Mouse (Mus musculus): ENCODE measurements around the gene Fbxo36. TPM values are rescaled to one million over a fixed set of nuclear protein-coding genes. Genes with fewer than 3 reads are reported as not detected.

Fbxo36 gene
- polyA plus RNA-seq, 1 experiment from 2014 or later: 13.0 TPM

DNA sequence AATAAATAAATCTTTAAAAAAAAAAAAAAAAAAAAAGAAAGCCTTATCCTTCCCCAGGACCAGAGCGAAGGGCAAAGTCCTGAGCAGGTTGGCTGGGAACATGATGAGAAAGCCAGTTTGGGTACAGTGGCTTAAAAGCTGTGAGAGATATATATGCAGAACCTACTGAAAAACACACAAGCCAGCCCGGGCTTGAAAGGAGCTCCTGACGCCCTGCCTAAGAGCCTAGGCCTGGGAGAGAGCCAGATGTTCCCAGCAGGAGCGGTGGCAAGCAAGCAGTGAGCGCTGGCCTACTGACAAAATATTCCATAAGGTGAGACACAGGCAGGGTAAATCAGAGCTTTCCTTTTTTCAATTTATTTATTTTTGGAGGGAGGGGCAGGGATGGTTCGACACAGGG is 26.6 kb downstream of the Fbxo36 start:
- no peak overlapping the region for H3K27ac ChIP-seq (ENCODE audit: low read depth, low read length)
- H3K9ac ChIP-seq (ENCODE audit: low read depth, low read length): no peak overlapping the region
- no peak overlapping the region for H3K4me3 ChIP-seq (ENCODE audit: low read depth, low read length)
- ATAC-seq (ENCODE audit: low FRiP score) (no peak), DNase-seq (ENCODE audit: low spot score) (no peak)
- H3K4me1 ChIP-seq (replicated peaks; ENCODE audit: control insufficient read depth, insufficient read depth, low read length): no peaks in the 10 kb centered on the region
- H3K27me3 ChIP-seq (ENCODE audit: control insufficient read depth, insufficient read depth, low read length): no peaks in the 10 kb centered on the region
- H3K4me2 ChIP-seq (replicated peaks; ENCODE audit: low read depth, low read length): no peak overlapping the region
- 88% methylated on average over 6 of the region's 6 CpGs for WGBS
- no peaks in the 10 kb centered on the region for H3K9me3 ChIP-seq (ENCODE audit: control insufficient read depth, low read length)
- H3K36me3 ChIP-seq (ENCODE audit: control insufficient read depth, insufficient read depth, low read length): no peaks in the 10 kb centered on the region

DNA sequence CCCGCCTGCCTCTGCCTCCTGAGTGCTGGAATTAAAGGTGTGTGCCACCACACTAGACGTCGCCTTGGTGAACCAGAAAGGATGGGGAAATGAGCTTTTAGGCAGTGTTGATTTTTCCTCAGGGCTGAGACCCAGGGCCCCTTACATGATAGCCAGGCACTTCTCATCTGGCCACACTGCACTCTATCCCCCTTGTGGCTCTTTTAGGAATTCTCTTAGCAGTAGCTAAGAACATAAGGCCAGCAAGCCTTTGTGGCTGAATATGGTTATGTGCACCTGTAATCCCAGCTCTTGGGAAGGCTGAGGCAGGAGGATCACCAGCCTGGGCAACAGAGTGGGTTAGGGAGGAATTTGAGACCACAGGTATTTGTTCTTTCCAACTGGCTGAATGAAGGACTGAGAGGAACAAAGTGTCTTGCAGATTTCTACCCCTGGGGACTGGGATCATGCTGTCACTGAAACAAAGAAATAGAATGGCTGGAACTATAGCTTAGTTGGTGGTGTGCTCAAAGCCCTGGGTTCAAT is 27.1 kb downstream of the Fbxo36 start:
- Histone ChIP-seq H3K4me2 (replicated peaks; ENCODE audit: low read depth, low read length) (no peak overlapping the region), H3K27me3 (ENCODE audit: control insufficient read depth, insufficient read depth, low read length) (no peaks in the 10 kb centered on the region), H3K4me3 (ENCODE audit: low read depth, low read length) (no peak overlapping the region), H3K4me1 (replicated peaks; ENCODE audit: control insufficient read depth, insufficient read depth, low read length) (no peaks in the 10 kb centered on the region), H3K27ac (ENCODE audit: low read depth, low read length) (no peak overlapping the region), H3K36me3 (ENCODE audit: control insufficient read depth, insufficient read depth, low read length) (no peaks in the 10 kb centered on the region), H3K9me3 (ENCODE audit: control insufficient read depth, low read length) (no peaks in the 10 kb centered on the region), H3K9ac (ENCODE audit: low read depth, low read length) (no peak overlapping the region)
- ATAC-seq (ENCODE audit: low FRiP score) (no peak), DNase-seq (ENCODE audit: low spot score) (no peak)
- 93% methylated on average over 3 of the region's 3 CpGs for WGBS

DNA sequence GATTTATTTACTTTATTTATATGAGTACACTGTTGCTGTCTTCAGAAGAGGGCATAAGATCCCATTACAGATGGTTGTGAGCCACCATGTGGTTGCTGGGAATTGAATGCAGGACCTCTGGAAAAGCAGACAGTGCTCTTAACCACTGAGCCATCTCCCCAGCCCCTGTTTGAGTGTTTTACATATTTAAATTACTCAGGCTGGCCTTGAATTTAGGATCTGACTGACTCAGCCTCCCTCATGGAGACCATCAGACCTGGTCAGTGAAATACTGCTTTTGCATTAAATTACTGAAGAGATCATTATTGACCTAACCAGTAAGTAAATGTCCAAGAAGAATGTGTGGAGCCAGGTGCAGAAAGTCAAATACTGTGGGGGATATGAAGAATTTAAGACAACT is 28.7 kb downstream of the Fbxo36 start:
- no peak for ATAC-seq (ENCODE audit: low FRiP score)
- Histone ChIP-seq H3K9ac (ENCODE audit: low read depth, low read length) (no peak overlapping the region), H3K4me2 (replicated peaks; ENCODE audit: low read depth, low read length) (no peak overlapping the region), H3K27ac (ENCODE audit: low read depth, low read length) (no peak overlapping the region), H3K9me3 (ENCODE audit: control insufficient read depth, low read length) (no peaks in the 10 kb centered on the region), H3K36me3 (ENCODE audit: control insufficient read depth, insufficient read depth, low read length) (no peaks in the 10 kb centered on the region), H3K27me3 (ENCODE audit: control insufficient read depth, insufficient read depth, low read length) (no peaks in the 10 kb centered on the region), H3K4me3 (ENCODE audit: low read depth, low read length) (no peak overlapping the region), H3K4me1 (replicated peaks; ENCODE audit: control insufficient read depth, insufficient read depth, low read length) (no peaks in the 10 kb centered on the region)
- no peak for DNase-seq (ENCODE audit: low spot score)

DNA sequence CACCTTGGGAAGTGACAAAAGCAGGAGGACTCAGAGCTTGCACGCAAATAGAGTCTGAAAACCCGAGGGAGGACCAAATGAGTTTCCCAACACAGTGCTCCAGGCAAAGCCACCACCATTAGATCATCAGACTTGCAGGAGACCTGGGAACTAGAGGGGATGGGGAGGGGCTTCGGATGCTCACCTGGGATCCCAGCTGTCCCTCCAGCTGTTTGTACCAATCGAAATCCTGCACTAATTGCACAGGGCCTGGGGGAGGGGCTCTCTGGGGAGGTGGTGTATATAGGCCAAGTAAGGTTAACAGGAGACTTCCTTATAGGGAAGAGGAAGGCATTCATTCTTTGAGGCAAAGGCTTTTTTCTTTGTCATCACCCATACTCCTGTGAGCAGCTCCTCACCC is 29.2 kb downstream of the Fbxo36 start:
- Histone ChIP-seq H3K4me1 (replicated peaks; ENCODE audit: control insufficient read depth, insufficient read depth, low read length) (no peaks in the 10 kb centered on the region), H3K27me3 (ENCODE audit: control insufficient read depth, insufficient read depth, low read length) (no peaks in the 10 kb centered on the region), H3K27ac (ENCODE audit: low read depth, low read length) (no peak overlapping the region), H3K9ac (ENCODE audit: low read depth, low read length) (no peak overlapping the region), H3K4me3 (ENCODE audit: low read depth, low read length) (no peak overlapping the region), H3K4me2 (replicated peaks; ENCODE audit: low read depth, low read length) (no peak overlapping the region), H3K36me3 (ENCODE audit: control insufficient read depth, insufficient read depth, low read length) (no peaks in the 10 kb centered on the region), H3K9me3 (ENCODE audit: control insufficient read depth, low read length) (no peaks in the 10 kb centered on the region)
- DNase-seq (ENCODE audit: low spot score) (no peak), ATAC-seq (ENCODE audit: low FRiP score) (no peak)
- 78% methylated on average over 4 of the region's 4 CpGs for WGBS

DNA sequence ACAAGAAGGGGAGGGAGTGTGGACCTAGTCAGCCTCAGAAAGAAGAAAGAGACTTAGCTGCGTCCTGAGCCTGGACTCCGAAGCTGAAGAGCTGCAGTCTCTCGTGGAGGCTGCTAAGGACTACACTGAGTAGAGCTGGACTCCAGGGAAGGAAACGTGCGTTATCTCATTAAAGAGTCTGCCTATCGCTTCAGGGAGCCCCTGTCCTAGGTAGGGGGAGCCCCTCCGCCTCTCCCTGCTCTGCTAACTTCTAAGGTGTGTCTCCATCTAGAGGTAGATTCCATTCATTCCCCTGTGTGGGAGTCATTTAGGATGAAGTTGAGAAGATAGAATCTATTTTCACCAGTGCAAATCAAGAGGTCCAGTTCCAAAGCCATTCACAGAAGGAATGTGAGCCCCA is 29.9 kb downstream of the Fbxo36 start:
- WGBS: 61% methylated on average over 7 of the region's 7 CpGs
- Histone ChIP-seq H3K27me3 (ENCODE audit: control insufficient read depth, insufficient read depth, low read length) (no peaks in the 10 kb centered on the region), H3K4me3 (ENCODE audit: low read depth, low read length) (no peak overlapping the region), H3K9ac (ENCODE audit: low read depth, low read length) (no peak overlapping the region), H3K27ac (ENCODE audit: low read depth, low read length) (no peak overlapping the region), H3K9me3 (ENCODE audit: control insufficient read depth, low read length) (no peaks in the 10 kb centered on the region), H3K4me1 (replicated peaks; ENCODE audit: control insufficient read depth, insufficient read depth, low read length) (no peaks in the 10 kb centered on the region), H3K36me3 (ENCODE audit: control insufficient read depth, insufficient read depth, low read length) (no peaks in the 10 kb centered on the region), H3K4me2 (replicated peaks; ENCODE audit: low read depth, low read length) (no peak overlapping the region)
- no peak for DNase-seq (ENCODE audit: low spot score)
- no peak for ATAC-seq (ENCODE audit: low FRiP score)

DNA sequence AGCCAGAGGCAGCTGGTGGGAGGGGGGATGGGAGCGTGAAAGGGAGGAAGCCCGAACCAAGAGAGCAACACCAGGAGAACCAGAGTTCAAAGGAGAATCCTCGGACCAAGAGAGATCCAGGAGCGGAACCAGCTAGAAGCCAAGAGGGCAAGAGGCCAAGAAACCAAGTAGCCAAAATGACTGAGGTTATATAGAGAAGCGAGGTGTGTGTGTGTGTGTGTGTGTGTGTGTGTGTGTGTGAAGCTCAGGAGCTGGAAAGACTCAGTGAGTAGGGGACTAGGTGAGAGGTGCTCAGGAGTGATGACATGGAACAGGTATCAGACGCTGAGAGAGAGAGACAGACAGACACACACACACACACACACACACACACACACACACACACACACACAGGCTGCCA is 31.5 kb downstream of the Fbxo36 start:
- no peak overlapping the region for H3K4me3 ChIP-seq (ENCODE audit: low read depth, low read length)
- no peaks in the 10 kb centered on the region for H3K27me3 ChIP-seq (ENCODE audit: control insufficient read depth, insufficient read depth, low read length)
- WGBS: 63% methylated on average over 6 of the region's 6 CpGs
- no peaks in the 10 kb centered on the region for H3K9me3 ChIP-seq (ENCODE audit: control insufficient read depth, low read length)
- no peak overlapping the region for H3K4me2 ChIP-seq (replicated peaks; ENCODE audit: low read depth, low read length)
- ATAC-seq (ENCODE audit: low FRiP score) (no peak), DNase-seq (ENCODE audit: low spot score) (no peak)
- H3K9ac ChIP-seq (ENCODE audit: low read depth, low read length): no peak overlapping the region
- no peaks in the 10 kb centered on the region for H3K4me1 ChIP-seq (replicated peaks; ENCODE audit: control insufficient read depth, insufficient read depth, low read length)
- H3K36me3 ChIP-seq (ENCODE audit: control insufficient read depth, insufficient read depth, low read length): no peaks in the 10 kb centered on the region
- no peak overlapping the region for H3K27ac ChIP-seq (ENCODE audit: low read depth, low read length)

DNA sequence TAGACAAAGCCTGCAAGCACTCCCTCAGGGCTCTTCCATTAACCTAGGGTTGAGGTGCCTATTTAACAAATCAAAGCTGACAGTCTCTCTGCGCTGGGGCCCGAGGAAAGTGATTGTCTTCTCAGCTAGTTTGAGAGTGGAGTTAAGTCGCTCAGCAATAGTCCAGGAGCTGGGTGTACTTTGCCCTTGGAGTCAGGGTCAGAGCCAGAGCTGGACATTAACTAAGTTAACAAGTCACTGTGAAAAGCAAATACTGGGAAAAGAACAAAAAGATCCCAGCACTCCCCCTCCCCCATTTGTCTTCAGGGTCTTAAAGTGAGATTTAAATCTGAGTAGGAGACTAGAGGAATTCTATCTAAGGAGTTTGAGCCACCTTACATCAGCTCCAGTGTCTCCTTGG is 32.5 kb downstream of the Fbxo36 start:
- H3K9me3 ChIP-seq (ENCODE audit: control insufficient read depth, low read length): no peaks in the 10 kb centered on the region
- DNase-seq (ENCODE audit: low spot score) (no peak), ATAC-seq (ENCODE audit: low FRiP score) (no peak)
- H3K4me3 ChIP-seq (ENCODE audit: low read depth, low read length): no peak overlapping the region
- H3K4me2 ChIP-seq (replicated peaks; ENCODE audit: low read depth, low read length): no peak overlapping the region
- H3K27ac ChIP-seq (ENCODE audit: low read depth, low read length): no peak overlapping the region
- WGBS: 22% methylated on average over 3 of the region's 3 CpGs
- no peaks in the 10 kb centered on the region for H3K4me1 ChIP-seq (replicated peaks; ENCODE audit: control insufficient read depth, insufficient read depth, low read length)
- H3K9ac ChIP-seq (ENCODE audit: low read depth, low read length): no peak overlapping the region
- no peaks in the 10 kb centered on the region for H3K27me3 ChIP-seq (ENCODE audit: control insufficient read depth, insufficient read depth, low read length)
- H3K36me3 ChIP-seq (ENCODE audit: control insufficient read depth, insufficient read depth, low read length): no peaks in the 10 kb centered on the region

DNA sequence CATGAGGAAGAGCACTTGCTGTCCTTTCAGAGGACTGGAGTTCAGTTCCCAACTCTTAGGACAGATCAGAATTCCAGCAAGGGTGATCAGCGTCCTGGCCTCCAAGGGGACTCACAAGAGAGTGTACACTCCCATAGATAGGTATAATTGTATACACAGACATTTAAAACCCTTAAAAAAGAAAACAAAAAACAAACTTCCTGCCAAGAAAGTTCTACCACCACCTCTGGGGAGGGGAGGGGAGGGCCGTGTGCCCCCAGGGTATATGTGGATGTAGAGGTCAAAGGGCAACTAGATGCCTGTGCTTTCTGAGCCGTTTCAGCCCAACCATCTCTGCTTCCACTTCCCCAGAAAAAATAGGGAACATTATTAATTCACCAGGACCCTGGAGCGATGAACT is 33.3 kb downstream of the Fbxo36 start:
- ATAC-seq (ENCODE audit: low FRiP score) (no peak), DNase-seq (ENCODE audit: low spot score) (no peak)
- no peak overlapping the region for H3K9ac ChIP-seq (ENCODE audit: low read depth, low read length)

DNA sequence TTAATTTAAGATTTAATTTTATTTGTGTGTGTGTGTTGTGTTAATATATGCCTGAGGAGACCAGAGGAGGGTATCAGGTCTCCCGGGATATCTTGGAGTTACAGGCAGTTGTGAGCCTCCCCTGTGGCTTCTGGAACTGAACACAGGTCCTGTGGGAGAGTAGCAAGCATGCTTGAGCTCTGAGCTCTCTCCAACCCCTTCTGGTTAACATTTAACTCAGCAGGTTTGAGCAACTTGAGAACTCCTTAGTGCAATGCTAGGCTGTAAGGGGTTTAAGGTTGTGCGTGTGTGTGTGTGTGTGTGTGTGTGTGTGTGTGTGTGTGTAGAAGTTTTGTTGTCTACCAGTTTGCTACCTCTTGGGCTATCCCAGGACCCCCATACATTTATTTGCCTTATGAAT is 37.9 kb downstream of the Fbxo36 start:
- Histone ChIP-seq H3K9ac (ENCODE audit: low read depth, low read length) (no peak overlapping the region), H3K4me1 (replicated peaks; ENCODE audit: control insufficient read depth, insufficient read depth, low read length) (no peaks in the 10 kb centered on the region), H3K4me3 (ENCODE audit: low read depth, low read length) (no peak overlapping the region), H3K27ac (ENCODE audit: low read depth, low read length) (no peak overlapping the region), H3K36me3 (ENCODE audit: control insufficient read depth, insufficient read depth, low read length) (no peaks in the 10 kb centered on the region), H3K9me3 (ENCODE audit: control insufficient read depth, low read length) (no peaks in the 10 kb centered on the region), H3K4me2 (replicated peaks; ENCODE audit: low read depth, low read length) (no peak overlapping the region), H3K27me3 (ENCODE audit: control insufficient read depth, insufficient read depth, low read length) (no peaks in the 10 kb centered on the region)
- DNase-seq (ENCODE audit: low spot score): no peak
- ATAC-seq (ENCODE audit: low FRiP score): no peak
- 80% methylated on average over 2 of the region's 2 CpGs for WGBS

More for the DNA sequence above, 33.3 kb downstream of the Fbxo36 start:
- 73% methylated on average over 4 of the region's 4 CpGs for WGBS
- Histone ChIP-seq H3K27ac (ENCODE audit: low read depth, low read length) (no peak overlapping the region), H3K4me2 (replicated peaks; ENCODE audit: low read depth, low read length) (no peak overlapping the region), H3K27me3 (ENCODE audit: control insufficient read depth, insufficient read depth, low read length) (no peaks in the 10 kb centered on the region), H3K9me3 (ENCODE audit: control insufficient read depth, low read length) (no peaks in the 10 kb centered on the region), H3K4me1 (replicated peaks; ENCODE audit: control insufficient read depth, insufficient read depth, low read length) (no peaks in the 10 kb centered on the region), H3K4me3 (ENCODE audit: low read depth, low read length) (no peak overlapping the region), H3K36me3 (ENCODE audit: control insufficient read depth, insufficient read depth, low read length) (no peaks in the 10 kb centered on the region)

All from hindbrain, embryonic 11.5 days (tissue).